Mouse (Mus musculus): ENCODE results near the gene Nr2e1. TPM values are rescaled to one million over a fixed set of nuclear protein-coding genes. Genes with fewer than 3 reads are reported as not detected.

Nr2e1 gene
- polyA plus RNA-seq, 1 experiment from 2014 or later: 0.13 TPM

GRCm38 (mm10) chr10:42613075-42613474 lies 29.6 kb upstream of the Nr2e1 start:
- Histone ChIP-seq H3K4me1 (ENCODE audit: control insufficient read depth, insufficient read depth, low read depth, low read length) (peaks cover 5% of the 10 kb centered on the region), H3K36me3 (ENCODE audit: control insufficient read depth, insufficient read depth, low read length) (no peaks in the 10 kb centered on the region), H3K27me3 (replicated peaks; ENCODE audit: control insufficient read depth, insufficient read depth, low read length) (peaks cover 48% of the 10 kb centered on the region), H3K4me3 (ENCODE audit: low read length) (no peak overlapping the region), H3K9ac (ENCODE audit: low read depth, low read length) (no peak overlapping the region), H3K27ac (ENCODE audit: low read depth, low read length) (no peak overlapping the region), H3K4me2 (ENCODE audit: low read length) (no peak overlapping the region), H3K9me3 (ENCODE audit: control insufficient read depth, low read length) (peaks cover 5% of the 10 kb centered on the region; the same call in 1 of the 2 replicates)
- WGBS: 9% methylated on average over 12 of the region's 12 CpGs
- no peak for ATAC-seq

DNA sequence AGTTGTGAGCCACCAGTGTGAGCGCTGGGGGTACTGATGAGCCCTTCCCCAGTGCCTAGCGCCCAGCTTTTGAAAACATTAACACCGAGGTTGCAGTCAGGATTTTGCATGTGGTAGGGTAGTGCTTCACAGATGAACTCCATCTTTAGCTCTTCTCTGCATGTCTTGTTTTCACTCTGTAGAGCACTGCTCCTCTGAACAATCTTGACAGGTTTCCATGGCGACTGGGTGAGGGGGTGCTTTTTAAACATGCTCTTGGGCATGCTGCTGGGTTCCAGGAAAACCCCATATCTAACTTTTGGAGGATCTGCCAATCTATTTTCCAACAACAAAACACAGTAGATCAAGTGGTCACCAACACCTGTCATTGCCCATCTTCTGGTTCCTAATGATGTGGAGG lies 23.3 kb upstream of the Nr2e1 start:
- H3K4me2 ChIP-seq (ENCODE audit: low read length): no peak overlapping the region
- no peaks in the 10 kb centered on the region for H3K4me1 ChIP-seq (ENCODE audit: control insufficient read depth, insufficient read depth, low read depth, low read length)
- no peak overlapping the region for H3K27ac ChIP-seq (ENCODE audit: low read depth, low read length)
- peaks cover 19% of the 10 kb centered on the region for H3K27me3 ChIP-seq (replicated peaks; ENCODE audit: control insufficient read depth, insufficient read depth, low read length)
- peaks cover 4% of the 10 kb centered on the region; the same call in 1 of the 2 replicates for H3K9me3 ChIP-seq (ENCODE audit: control insufficient read depth, low read length)
- no peak for ATAC-seq
- no peak overlapping the region for H3K4me3 ChIP-seq (ENCODE audit: low read length)
- no peak overlapping the region for H3K9ac ChIP-seq (ENCODE audit: low read depth, low read length)
- no peaks in the 10 kb centered on the region for H3K36me3 ChIP-seq (ENCODE audit: control insufficient read depth, insufficient read depth, low read length)
- WGBS: 70% methylated on average over 4 of the region's 4 CpGs

DNA sequence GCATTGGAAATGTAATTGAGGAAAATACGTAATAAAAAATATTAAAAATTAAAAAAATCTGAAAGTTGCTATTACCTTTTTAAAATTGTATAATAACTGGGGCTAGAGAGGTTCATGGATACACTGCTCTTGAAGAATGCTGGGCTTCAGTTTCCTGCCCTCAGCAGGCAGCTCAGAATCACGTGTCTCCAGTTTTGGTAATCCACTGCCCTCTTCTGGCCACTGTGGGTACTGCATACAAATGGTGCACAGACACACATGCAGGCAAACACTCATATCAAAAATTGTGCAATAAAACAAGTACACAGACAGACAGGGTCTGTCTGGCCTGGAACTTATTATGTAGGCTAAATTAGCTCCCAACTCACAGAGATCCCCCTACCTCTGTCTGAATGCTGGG lies 21.4 kb upstream of the Nr2e1 start:
- H3K4me2 ChIP-seq (ENCODE audit: low read length): no peak overlapping the region
- peaks cover 4% of the 10 kb centered on the region; the same call in 1 of the 2 replicates for H3K9me3 ChIP-seq (ENCODE audit: control insufficient read depth, low read length)
- H3K4me1 ChIP-seq (ENCODE audit: control insufficient read depth, insufficient read depth, low read depth, low read length): no peaks in the 10 kb centered on the region
- H3K36me3 ChIP-seq (ENCODE audit: control insufficient read depth, insufficient read depth, low read length): no peaks in the 10 kb centered on the region
- H3K27ac ChIP-seq (ENCODE audit: low read depth, low read length): no peak overlapping the region
- H3K4me3 ChIP-seq (ENCODE audit: low read length): no peak overlapping the region
- H3K27me3 ChIP-seq (replicated peaks; ENCODE audit: control insufficient read depth, insufficient read depth, low read length): peaks cover 2% of the 10 kb centered on the region
- WGBS: 59% methylated on average over 2 of the region's 2 CpGs
- H3K9ac ChIP-seq (ENCODE audit: low read depth, low read length): no peak overlapping the region
- ATAC-seq: no peak

DNA sequence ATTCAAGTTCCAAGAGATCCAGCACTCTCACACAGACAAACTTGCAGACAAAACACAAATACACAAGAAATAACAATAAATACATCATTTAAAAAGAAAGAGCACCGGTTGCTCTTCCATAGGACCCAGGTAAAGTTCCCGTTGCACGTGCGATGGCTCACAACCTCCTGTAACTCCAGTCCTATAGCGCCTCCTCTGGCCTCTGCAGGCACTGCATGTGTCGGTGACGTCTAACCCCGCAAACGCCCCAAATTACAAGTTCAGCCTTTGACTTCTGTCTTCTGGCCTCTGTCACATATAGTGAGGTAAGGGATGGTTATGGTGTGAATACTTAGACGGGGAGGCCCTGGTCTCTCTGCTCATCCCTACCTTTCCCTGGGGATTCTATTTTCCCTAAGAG lies 18.1 kb upstream of the Nr2e1 start:
- peaks cover 5% of the 10 kb centered on the region for H3K27me3 ChIP-seq (replicated peaks; ENCODE audit: control insufficient read depth, insufficient read depth, low read length)
- H3K9me3 ChIP-seq (ENCODE audit: control insufficient read depth, low read length): peaks cover 4% of the 10 kb centered on the region; the same call in 1 of the 2 replicates
- no peaks in the 10 kb centered on the region for H3K4me1 ChIP-seq (ENCODE audit: control insufficient read depth, insufficient read depth, low read depth, low read length)
- 25% methylated on average over 10 of the region's 10 CpGs for WGBS
- no peak overlapping the region for H3K4me3 ChIP-seq (ENCODE audit: low read length)
- H3K9ac ChIP-seq (ENCODE audit: low read depth, low read length): no peak overlapping the region
- H3K36me3 ChIP-seq (ENCODE audit: control insufficient read depth, insufficient read depth, low read length): no peaks in the 10 kb centered on the region
- H3K27ac ChIP-seq (ENCODE audit: low read depth, low read length): no peak overlapping the region
- ATAC-seq: no peak
- no peak overlapping the region for H3K4me2 ChIP-seq (ENCODE audit: low read length)

DNA sequence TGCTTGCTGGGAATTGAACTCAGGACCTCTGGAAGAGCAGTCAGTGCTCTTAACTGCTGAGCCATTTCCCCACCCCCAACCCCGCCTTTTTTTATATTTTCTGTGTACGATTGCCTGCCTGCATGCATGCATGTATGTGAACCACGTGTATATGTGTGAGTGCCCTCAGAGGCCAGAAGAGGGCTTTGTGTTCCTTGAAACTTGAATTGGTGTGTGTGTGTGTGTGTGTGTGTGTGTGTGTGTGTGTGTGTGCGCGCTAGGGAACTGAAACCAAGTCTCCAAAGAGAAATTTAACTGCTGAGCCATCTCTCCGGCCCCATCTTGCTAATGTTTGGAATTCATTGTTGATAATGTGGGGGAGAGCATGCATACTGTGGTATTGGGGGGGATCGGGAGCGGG lies 15.2 kb upstream of the Nr2e1 start:
- H3K4me2 ChIP-seq (ENCODE audit: low read length): no peak overlapping the region
- H3K9me3 ChIP-seq (ENCODE audit: control insufficient read depth, low read length): 0 out of 2 replicates have a peak, but pooled peaks cover 2% of the 10 kb centered on the region
- no peaks in the 10 kb centered on the region for H3K4me1 ChIP-seq (ENCODE audit: control insufficient read depth, insufficient read depth, low read depth, low read length)
- H3K27ac ChIP-seq (ENCODE audit: low read depth, low read length): no peak overlapping the region
- no peak overlapping the region for H3K4me3 ChIP-seq (ENCODE audit: low read length)
- 84% methylated on average over 8 of the region's 8 CpGs for WGBS
- ATAC-seq: no peak
- no peaks in the 10 kb centered on the region for H3K36me3 ChIP-seq (ENCODE audit: control insufficient read depth, insufficient read depth, low read length)
- H3K27me3 ChIP-seq (replicated peaks; ENCODE audit: control insufficient read depth, insufficient read depth, low read length): peaks cover 29% of the 10 kb centered on the region
- no peak overlapping the region for H3K9ac ChIP-seq (ENCODE audit: low read depth, low read length)

DNA sequence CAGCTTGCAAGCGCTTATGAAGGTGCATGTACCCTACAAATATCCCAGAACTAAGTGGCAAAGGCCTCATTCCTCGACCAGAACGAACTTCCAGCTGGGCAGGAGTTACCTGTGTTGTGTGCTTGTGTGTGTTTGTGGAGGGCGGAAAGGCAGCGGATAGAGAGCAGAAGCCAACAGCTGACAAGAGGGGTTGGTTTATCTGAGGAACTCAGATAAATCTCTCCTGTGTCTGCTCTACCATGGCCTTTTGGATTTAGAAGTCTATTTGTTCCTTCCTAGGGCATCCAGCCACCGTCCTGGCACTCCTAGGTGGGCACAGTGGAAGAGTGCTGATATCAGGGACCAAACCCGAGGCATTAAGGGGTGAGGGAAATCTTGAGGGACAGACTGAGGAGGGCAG lies 9.8 kb upstream of the Nr2e1 start:
- peaks cover 6% of the 10 kb centered on the region; the same call in 1 of the 2 replicates for H3K4me1 ChIP-seq (ENCODE audit: control insufficient read depth, insufficient read depth, low read depth, low read length)
- H3K27me3 ChIP-seq (replicated peaks; ENCODE audit: control insufficient read depth, insufficient read depth, low read length): peaks cover 67% of the 10 kb centered on the region
- no peak overlapping the region for H3K4me2 ChIP-seq (ENCODE audit: low read length)
- no peak overlapping the region for H3K9ac ChIP-seq (ENCODE audit: low read depth, low read length)
- H3K9me3 ChIP-seq (ENCODE audit: control insufficient read depth, low read length): 0 out of 2 replicates have a peak, but pooled peaks cover 2% of the 10 kb centered on the region
- ATAC-seq: no peak
- no peak overlapping the region for H3K4me3 ChIP-seq (ENCODE audit: low read length)
- WGBS: 24% methylated on average over 7 of the region's 7 CpGs
- no peaks in the 10 kb centered on the region for H3K36me3 ChIP-seq (ENCODE audit: control insufficient read depth, insufficient read depth, low read length)
- H3K27ac ChIP-seq (ENCODE audit: low read depth, low read length): no peak overlapping the region

- Histone ChIP-seq H3K36me3 (ENCODE audit: control insufficient read depth, insufficient read depth, low read length) (no peaks in the 10 kb centered on the region), H3K4me3 (ENCODE audit: low read length) (peak overlapping the region; percentile 28), H3K4me1 (ENCODE audit: control insufficient read depth, insufficient read depth, low read depth, low read length) (peaks cover 6% of the 10 kb centered on the region; the same call in 1 of the 2 replicates), H3K9me3 (ENCODE audit: control insufficient read depth, low read length) (0 out of 2 replicates have a peak, but pooled peaks cover 2% of the 10 kb centered on the region), H3K27me3 (replicated peaks; ENCODE audit: control insufficient read depth, insufficient read depth, low read length) (peaks cover 72% of the 10 kb centered on the region), H3K9ac (ENCODE audit: low read depth, low read length) (no peak overlapping the region), H3K27ac (ENCODE audit: low read depth, low read length) (no peak overlapping the region), H3K4me2 (ENCODE audit: low read length) (peak overlapping the region; percentile 43)
- WGBS: under 1% methylated on average over 25 of the region's 25 CpGs
- no peak for ATAC-seq
Measured at GRCm38 (mm10) chr10:42591993-42592686, 8.7 kb upstream of the Nr2e1 start.

DNA sequence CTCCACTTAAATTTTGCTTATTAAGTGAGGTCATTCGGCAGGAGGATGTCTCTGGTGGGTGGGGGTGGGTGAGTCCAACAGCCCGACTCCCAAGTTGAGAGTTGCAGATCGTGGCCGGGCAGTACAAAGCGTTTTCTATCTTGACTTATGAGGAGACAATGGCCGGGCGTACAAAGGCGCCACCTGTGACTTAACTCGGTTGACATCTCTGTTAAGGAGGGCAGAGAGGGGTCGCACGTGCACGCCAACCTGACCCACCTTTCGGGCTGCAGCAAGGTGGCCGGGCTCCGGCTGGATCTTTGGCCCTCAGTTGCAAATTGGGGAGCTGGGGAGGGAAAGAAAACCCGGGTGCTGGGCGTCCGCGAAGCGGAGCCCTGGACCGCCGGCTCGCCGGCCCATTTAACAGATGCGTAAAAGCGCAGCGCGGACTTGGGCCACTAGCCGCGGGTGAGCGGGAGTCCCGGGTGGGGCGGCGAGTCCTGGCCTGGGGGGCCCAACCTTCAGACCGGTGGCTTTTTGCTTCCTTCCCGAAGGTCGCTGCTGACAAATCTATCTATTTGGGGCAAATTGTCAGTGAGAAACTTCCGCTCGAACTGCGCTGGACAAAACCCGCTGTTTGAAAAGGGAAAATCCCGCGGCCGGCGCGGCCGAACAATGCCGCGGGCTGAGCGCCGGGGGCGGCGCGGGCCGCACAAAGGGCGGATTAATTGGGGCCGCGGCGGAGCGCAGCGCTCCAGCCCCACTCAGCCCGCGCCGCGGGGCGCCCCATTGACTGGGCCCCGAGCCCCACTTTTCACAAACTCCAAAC lies 8.0 kb upstream of the Nr2e1 start:
- Histone ChIP-seq H3K36me3 (ENCODE audit: control insufficient read depth, insufficient read depth, low read length) (no peaks in the 10 kb centered on the region), H3K4me3 (ENCODE audit: low read length) (peak overlapping the region; percentile 28), H3K27ac (ENCODE audit: low read depth, low read length) (no peak overlapping the region), H3K9me3 (ENCODE audit: control insufficient read depth, low read length) (0 out of 2 replicates have a peak, but pooled peaks cover 2% of the 10 kb centered on the region), H3K27me3 (replicated peaks; ENCODE audit: control insufficient read depth, insufficient read depth, low read length) (peaks cover 74% of the 10 kb centered on the region), H3K4me1 (ENCODE audit: control insufficient read depth, insufficient read depth, low read depth, low read length) (peaks cover 6% of the 10 kb centered on the region; the same call in 1 of the 2 replicates), H3K4me2 (ENCODE audit: low read length) (peak overlapping the region; percentile 43), H3K9ac (ENCODE audit: low read depth, low read length) (no peak overlapping the region)
- WGBS: under 1% methylated on average over 67 of the region's 67 CpGs
- ATAC-seq: no peak

All from hindbrain, embryonic 16.5 days (tissue).